Mouse (Mus musculus) small intestine, adult 2 months (tissue): ENCODE measurements around the gene Pafah1b1.

Experiments
- CTCF ChIP-seq: fragments of 200-500 bp; IDR thresholded peaks from 2 replicates; pipeline ENCODE4 v1.5.1; 2012; ENCODE audit warnings: low read depth, mild to moderate bottlenecking, control low read depth, inconsistent platforms, low read length, moderate library complexity, mixed read lengths; ENCODE audit not compliant: insufficient replicate concordance, insufficient read length; ENCODE audit errors: extremely low read depth
- POLR2A ChIP-seq: fragments of 200-500 bp; IDR thresholded peaks from 2 replicates; pipeline ENCODE4 v1.6.1; 2012; ENCODE audit warnings: low read depth, mild to moderate bottlenecking, control low read depth, inconsistent platforms, low read length, moderate library complexity

DNA sequence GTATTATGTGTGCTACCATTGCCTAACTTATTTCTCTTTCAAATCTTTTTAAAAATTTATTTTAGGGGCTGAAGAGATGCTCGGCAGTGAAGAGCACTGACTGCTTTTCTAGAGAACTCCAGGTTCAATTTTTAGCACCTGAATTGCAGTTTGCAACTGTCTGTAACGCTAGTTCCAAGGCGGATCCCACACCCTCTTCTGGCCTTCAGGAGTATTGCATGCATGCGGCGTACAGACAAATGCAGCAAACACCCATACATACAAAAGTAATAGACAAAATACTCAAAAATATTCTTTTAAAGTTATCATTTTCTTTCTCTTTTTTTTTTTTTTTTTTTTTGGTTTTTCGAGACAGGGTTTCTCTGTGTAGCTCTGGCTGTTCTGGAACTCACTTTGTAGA is 43.6 kb upstream of the Pafah1b1 start:
- TF ChIP-seq POLR2A (no peak), CTCF (peak; percentile 57; the same call in 1 of the 2 replicates)
